Mouse (Mus musculus): Measurements from ENCODE around the gene Clk1. TPM values are rescaled to one million over a fixed set of nuclear protein-coding genes. Genes with fewer than 3 reads are reported as not detected.

Gene Clk1
- polyA plus RNA-seq, 1 experiment, result 787 TPM

- no peak overlapping the region for H3K4me3 ChIP-seq (ENCODE audit: insufficient read depth, low read depth, low read length)
- WGBS, result 18% methylated on average over 1 of the region's 1 CpGs
- H3K27ac ChIP-seq (ENCODE audit: insufficient read depth, low read depth, low read length), result no peak overlapping the region
- TF ChIP-seq CTCF (IDR thresholded peaks at IDR 0.05; ENCODE audit: insufficient read depth, low read depth, low read length), result no peak
- TF ChIP-seq POLR2A (IDR thresholded peaks at IDR 0.05; ENCODE audit: insufficient read depth, low read depth, low read length), result no peak
- no peaks in the 10 kb centered on the region; the same call in 1 of the 2 replicates for H3K4me1 ChIP-seq (ENCODE audit: control insufficient read depth, insufficient read depth, low read length)
Measured at GRCm38 (mm10) chr1:58415442-58415841, 8.4 kb downstream of the Clk1 start.

- Histone ChIP-seq H3K4me1 (ENCODE audit: control insufficient read depth, insufficient read depth, low read length) (no peaks in the 10 kb centered on the region), H3K27ac (ENCODE audit: insufficient read depth, low read depth, low read length) (no peak overlapping the region), H3K4me3 (ENCODE audit: insufficient read depth, low read depth, low read length) (no peak overlapping the region)
- 87% methylated on average over 7 of the region's 7 CpGs for WGBS
- TF ChIP-seq CTCF (IDR thresholded peaks at IDR 0.05; ENCODE audit: insufficient read depth, low read depth, low read length) (no peak), POLR2A (IDR thresholded peaks at IDR 0.05; ENCODE audit: insufficient read depth, low read depth, low read length) (no peak)
Measured at GRCm38 (mm10) chr1:58410776-58411175, 13.1 kb downstream of the Clk1 start.

GRCm38 (mm10) chr1:58410198-58410588 lies 13.7 kb downstream of the Clk1 start:
- Histone ChIP-seq H3K4me3 (ENCODE audit: insufficient read depth, low read depth, low read length) (no peak overlapping the region), H3K4me1 (ENCODE audit: control insufficient read depth, insufficient read depth, low read length) (no peaks in the 10 kb centered on the region), H3K27ac (ENCODE audit: insufficient read depth, low read depth, low read length) (no peak overlapping the region)
- TF ChIP-seq CTCF (IDR thresholded peaks at IDR 0.05; ENCODE audit: insufficient read depth, low read depth, low read length), result no peak
- no peak for TF ChIP-seq POLR2A (IDR thresholded peaks at IDR 0.05; ENCODE audit: insufficient read depth, low read depth, low read length)
- WGBS, result 77% methylated on average over 3 of the region's 3 CpGs

- WGBS, result 86% methylated on average over 5 of the region's 5 CpGs
- H3K4me1 ChIP-seq (ENCODE audit: control insufficient read depth, insufficient read depth, low read length), result no peaks in the 10 kb centered on the region
- H3K4me3 ChIP-seq (ENCODE audit: insufficient read depth, low read depth, low read length), result no peak overlapping the region
- TF ChIP-seq POLR2A (IDR thresholded peaks at IDR 0.05; ENCODE audit: insufficient read depth, low read depth, low read length) (no peak), CTCF (IDR thresholded peaks at IDR 0.05; ENCODE audit: insufficient read depth, low read depth, low read length) (no peak)
- H3K27ac ChIP-seq (ENCODE audit: insufficient read depth, low read depth, low read length), result no peak overlapping the region
Measured at GRCm38 (mm10) chr1:58409553-58410197, 14.2 kb downstream of the Clk1 start.

- WGBS, result 83% methylated on average over 6 of the region's 6 CpGs
Measured at GRCm38 (mm10) chr1:58408141-58408540, 15.7 kb downstream of the Clk1 start.

GRCm38 (mm10) chr1:58407321-58407720 lies 16.5 kb downstream of the Clk1 start:
- Histone ChIP-seq H3K4me1 (ENCODE audit: control insufficient read depth, insufficient read depth, low read length) (no peaks in the 10 kb centered on the region), H3K27ac (ENCODE audit: insufficient read depth, low read depth, low read length) (no peak overlapping the region), H3K4me3 (ENCODE audit: insufficient read depth, low read depth, low read length) (no peak overlapping the region)
- WGBS, result 95% methylated on average over 7 of the region's 7 CpGs
- no peak for TF ChIP-seq POLR2A (IDR thresholded peaks at IDR 0.05; ENCODE audit: insufficient read depth, low read depth, low read length)
- TF ChIP-seq CTCF (IDR thresholded peaks at IDR 0.05; ENCODE audit: insufficient read depth, low read depth, low read length), result no peak

More at GRCm38 (mm10) chr1:58408141-58408540, 15.7 kb downstream of the Clk1 start:
- TF ChIP-seq CTCF (IDR thresholded peaks at IDR 0.05; ENCODE audit: insufficient read depth, low read depth, low read length), result no peak
- TF ChIP-seq POLR2A (IDR thresholded peaks at IDR 0.05; ENCODE audit: insufficient read depth, low read depth, low read length), result no peak
- Histone ChIP-seq H3K4me1 (ENCODE audit: control insufficient read depth, insufficient read depth, low read length) (no peaks in the 10 kb centered on the region), H3K27ac (ENCODE audit: insufficient read depth, low read depth, low read length) (no peak overlapping the region), H3K4me3 (ENCODE audit: insufficient read depth, low read depth, low read length) (no peak overlapping the region)

- H3K4me3 ChIP-seq (ENCODE audit: insufficient read depth, low read depth, low read length), result no peak overlapping the region
- no peak for TF ChIP-seq POLR2A (IDR thresholded peaks at IDR 0.05; ENCODE audit: insufficient read depth, low read depth, low read length)
- TF ChIP-seq CTCF (IDR thresholded peaks at IDR 0.05; ENCODE audit: insufficient read depth, low read depth, low read length), result no peak
- 89% methylated on average over 5 of the region's 5 CpGs for WGBS
- H3K4me1 ChIP-seq (ENCODE audit: control insufficient read depth, insufficient read depth, low read length), result no peaks in the 10 kb centered on the region
- no peak overlapping the region for H3K27ac ChIP-seq (ENCODE audit: insufficient read depth, low read depth, low read length)
Measured at GRCm38 (mm10) chr1:58403745-58404144, 20.1 kb downstream of the Clk1 start.

GRCm38 (mm10) chr1:58401396-58401795 lies 22.5 kb downstream of the Clk1 start:
- Histone ChIP-seq H3K4me3 (ENCODE audit: insufficient read depth, low read depth, low read length) (no peak overlapping the region), H3K4me1 (ENCODE audit: control insufficient read depth, insufficient read depth, low read length) (no peaks in the 10 kb centered on the region), H3K27ac (ENCODE audit: insufficient read depth, low read depth, low read length) (no peak overlapping the region)
- WGBS, result 93% methylated on average over 6 of the region's 6 CpGs
- TF ChIP-seq POLR2A (IDR thresholded peaks at IDR 0.05; ENCODE audit: insufficient read depth, low read depth, low read length) (no peak), CTCF (IDR thresholded peaks at IDR 0.05; ENCODE audit: insufficient read depth, low read depth, low read length) (no peak)

- no peak overlapping the region for H3K27ac ChIP-seq (ENCODE audit: insufficient read depth, low read depth, low read length)
- 86% methylated on average over 6 of the region's 6 CpGs for WGBS
- H3K4me3 ChIP-seq (ENCODE audit: insufficient read depth, low read depth, low read length), result no peak overlapping the region
- no peak for TF ChIP-seq POLR2A (IDR thresholded peaks at IDR 0.05; ENCODE audit: insufficient read depth, low read depth, low read length)
- TF ChIP-seq CTCF (IDR thresholded peaks at IDR 0.05; ENCODE audit: insufficient read depth, low read depth, low read length), result no peak
- no peaks in the 10 kb centered on the region for H3K4me1 ChIP-seq (ENCODE audit: control insufficient read depth, insufficient read depth, low read length)
Measured at GRCm38 (mm10) chr1:58397731-58398130, 26.1 kb downstream of the Clk1 start.

Data from olfactory bulb, adult 2 months (tissue).